Mouse (Mus musculus) ES-E14 (cell line): Measurements from ENCODE around the gene Bola1. TPM values are rescaled to one million over a fixed set of nuclear protein-coding genes. Genes with fewer than 3 reads are reported as not detected.

ENCODE experiments used
- DNase-seq: peaks from one replicate; pipeline ENCODE4 v3.0.0-alpha.2; 2013; ENCODE audit warnings: low read depth, low spot score
- H3K27ac ChIP-seq: 2 replicates; pipeline ENCODE4 v1.5.1; 2012; ENCODE audit warnings: low read depth, mild to moderate bottlenecking, low read length, moderate library complexity, mixed read lengths; ENCODE audit not compliant: poor library complexity, insufficient read depth, severe bottlenecking
- H3K36me3 ChIP-seq: 2 replicates; pipeline ENCODE4 v1.6.1; 2012; ENCODE audit warnings: mild to moderate bottlenecking, low read length, moderate library complexity, mixed read lengths; ENCODE audit not compliant: control insufficient read depth, poor library complexity, insufficient read depth, severe bottlenecking
- H3K4me1 ChIP-seq, 2 experiments: fragments of 150-350 bp in 1 of 2; sonication (generic) in 1 of 2; 2 replicates each; pipeline ENCODE4 v1.6.1; 2012; ENCODE audit warnings: low read length in 2 of 2, mild to moderate bottlenecking in 1 of 2, mixed read lengths in 1 of 2; ENCODE audit not compliant: control insufficient read depth in 2 of 2, insufficient read depth in 2 of 2, poor library complexity in 1 of 2
- H3K4me3 ChIP-seq, 2 experiments: fragments of 150-350 bp in 1 of 2; sonication (generic) in 1 of 2; 2 replicates each; pipeline ENCODE4 v1.5.1; 2012; ENCODE audit warnings: low read length in 2 of 2, low read depth in 1 of 2, mild to moderate bottlenecking in 1 of 2, mixed read lengths in 1 of 2; ENCODE audit not compliant: insufficient read depth in 1 of 2, poor library complexity in 1 of 2, severe bottlenecking in 1 of 2
- H3K9ac ChIP-seq: 2 replicates; pipeline ENCODE4 v1.6.1; 2012; ENCODE audit warnings: low read depth, mild to moderate bottlenecking, low read length, mixed read lengths; ENCODE audit not compliant: poor library complexity, insufficient read depth, severe bottlenecking
- H3K9me3 ChIP-seq: fragments of 150-350 bp; sonication (generic); 2 replicates; pipeline ENCODE4 v1.6.1; 2012; ENCODE audit warnings: low read depth, mild to moderate bottlenecking, low read length; ENCODE audit not compliant: control insufficient read depth, insufficient read depth
- CHD2 ChIP-seq: IDR thresholded peaks from 2 replicates; pipeline ENCODE4 v1.6.1; 2014; ENCODE audit warnings: mild to moderate bottlenecking, low read depth, low read length, inconsistent platforms
- HCFC1 ChIP-seq: IDR thresholded peaks from 2 replicates; pipeline ENCODE4 v1.6.1; 2012; ENCODE audit warnings: low read length, inconsistent platforms, borderline replicate concordance; ENCODE audit not compliant: insufficient read depth
- MAFK ChIP-seq: IDR thresholded peaks from 2 replicates; pipeline ENCODE4 v1.6.1; 2014; ENCODE audit warnings: mild to moderate bottlenecking, low read depth, low read length, inconsistent platforms; ENCODE audit not compliant: insufficient read depth
- ZC3H11A ChIP-seq: IDR thresholded peaks from 2 replicates; pipeline ENCODE4 v1.6.1; 2012; ENCODE audit warnings: low read depth, mild to moderate bottlenecking, inconsistent platforms, low read length, borderline replicate concordance
- ZNF384 ChIP-seq: IDR thresholded peaks from 2 replicates; pipeline ENCODE4 v1.6.1; 2012; ENCODE audit warnings: low read depth, low read length, inconsistent platforms
- in situ Hi-C, 2 experiments: fragments of 600-800 bp; cut with MboI; formaldehyde crosslinking; loops; one replicate each; pipeline ENCODE4 v1.15.1; 2025; ENCODE audit warnings: low sequenced_read_pairs in 2 of 2, inconsistent platforms in 1 of 2; ENCODE audit not compliant: unreplicated experiment in 2 of 2
- total RNA-seq: library from RNA; depleted of rRNA; stranded (reverse); fragments of 300-350 nt; gene quantifications from 2 replicates; pipeline ENCODE4 v1.2.3, GENCODE M21; 2012

Gene Bola1
- total RNA-seq, 1 experiment = 76.4 TPM

- TF ChIP-seq CHD2 (no peak), HCFC1 (peak; percentile 71; the same call in 1 of the 2 replicates), ZC3H11A (no peak), MAFK (no peak), ZNF384 (no peak)
- Histone ChIP-seq H3K9me3 (no peaks in the 10 kb centered on the region), H3K36me3 (peaks cover 32% of the 10 kb centered on the region), H3K4me1 (peaks cover 5 to 14% of the 10 kb centered on the region in 2 experiments; a peak in 3 of 4 replicates), H3K9ac (peak within 1 kb of the TSS; percentile 99), H3K27ac (peak within 1 kb of the TSS; percentile 86), H3K4me3 (peak within 1 kb of the TSS; percentile 97 to 98)
- in situ Hi-C loops = no loop called here
- peak; percentile 82 for DNase-seq
Observed at GRCm38 (mm10) chr3:96172197-96173178, 47.0 kb downstream of the Bola1 start, which contains the start of gene Sf3b4. Gene Sf3b4 (plus strand): TSS chr3:96172332.

GRCm38 (mm10) chr3:96171583-96172196 is 47.8 kb downstream of the Bola1 start:
- Histone ChIP-seq H3K9me3 (no peaks in the 10 kb centered on the region), H3K27ac (peak overlapping the region; percentile 86), H3K4me1 (peaks cover 5 to 14% of the 10 kb centered on the region in 2 experiments; a peak in 3 of 4 replicates), H3K36me3 (peaks cover 28% of the 10 kb centered on the region), H3K9ac (peak overlapping the region; percentile 94), H3K4me3 (peak overlapping the region; percentile 97 to 98)
- TF ChIP-seq MAFK = no peak
- TF ChIP-seq CHD2 = no peak
- TF ChIP-seq HCFC1 = no peak
- no peak for TF ChIP-seq ZC3H11A
- no peak for TF ChIP-seq ZNF384
- no peak for DNase-seq
- in situ Hi-C loops = no loop called here

- Histone ChIP-seq H3K9ac (peak overlapping the region; percentile 94), H3K27ac (peak overlapping the region; percentile 23; the same call in 1 of the 2 replicates), H3K9me3 (no peaks in the 10 kb centered on the region), H3K4me3 (peak overlapping the region; percentile 97 to 98), H3K36me3 (peaks cover 22% of the 10 kb centered on the region), H3K4me1 (peaks cover 5 to 14% of the 10 kb centered on the region in 2 experiments; a peak in 3 of 4 replicates)
- no peak for DNase-seq
- in situ Hi-C loops = no loop called here
- no peak for TF ChIP-seq MAFK
- no peak for TF ChIP-seq HCFC1
- no peak for TF ChIP-seq ZC3H11A
- no peak for TF ChIP-seq CHD2
- TF ChIP-seq ZNF384 = no peak
Observed at GRCm38 (mm10) chr3:96170976-96171545, 48.4 kb downstream of the Bola1 start.

- Histone ChIP-seq H3K4me3 (no peak overlapping the region), H3K9ac (no peak overlapping the region; the same call in 1 of the 2 replicates), H3K36me3 (peaks cover 16% of the 10 kb centered on the region), H3K4me1 (peaks cover 5 to 14% of the 10 kb centered on the region in 2 experiments; a peak in 3 of 4 replicates), H3K9me3 (no peaks in the 10 kb centered on the region), H3K27ac (no peak overlapping the region)
- in situ Hi-C loops = no loop called here
- TF ChIP-seq ZC3H11A (no peak), ZNF384 (no peak), MAFK (no peak), CHD2 (no peak), HCFC1 (no peak)
- no peak for DNase-seq
Observed at GRCm38 (mm10) chr3:96170276-96170675, 49.2 kb downstream of the Bola1 start.
